Mouse (Mus musculus) MEL (cell line): Measurements from ENCODE around the gene Ran. TPM values are rescaled to one million over a fixed set of nuclear protein-coding genes. Genes with fewer than 3 reads are reported as not detected.
A peak's percentile ranks its signal among the peaks of the same experiment; 100 is the strongest.

Experiments used
- DNase-seq: peaks from one replicate; pipeline ENCODE4 v3.0.0; 2011; ENCODE audit warnings: low read depth, low spot score
- H3K27ac ChIP-seq: 2 replicates; pipeline ENCODE4 v1.5.1; 2012; ENCODE audit warnings: low read depth, mild to moderate bottlenecking, control low read depth, low read length, moderate library complexity; ENCODE audit not compliant: control insufficient read depth
- H3K27me3 ChIP-seq, 2 experiments: fragments of 150-350 bp in 1 of 2; sonication (generic) in 1 of 2; 2 replicates each; pipeline ENCODE4 v1.6.1; 2012; ENCODE audit warnings: low read length in 2 of 2, mild to moderate bottlenecking in 2 of 2, improper control_type of control experiment in 1 of 2, moderate library complexity in 1 of 2; ENCODE audit not compliant: insufficient read depth in 2 of 2, control insufficient read depth in 1 of 2
- H3K36me3 ChIP-seq, 2 experiments: 2 replicates each; pipeline ENCODE4 v1.6.1; 2012 to 2014; ENCODE audit warnings: low read length in 2 of 2, improper control_type of control experiment in 1 of 2, inconsistent platforms in 1 of 2, mild to moderate bottlenecking in 1 of 2; ENCODE audit not compliant: insufficient read depth in 2 of 2, control insufficient read depth in 1 of 2
- H3K4me1 ChIP-seq, 2 experiments: fragments of 150-350 bp in 1 of 2; sonication (generic) in 1 of 2; 2 replicates each; pipeline ENCODE4 v1.6.1; 2012; ENCODE audit warnings: low read length in 2 of 2, improper control_type of control experiment in 1 of 2, mild to moderate bottlenecking in 1 of 2; ENCODE audit not compliant: insufficient read depth in 2 of 2, control insufficient read depth in 1 of 2
- H3K4me3 ChIP-seq, 2 experiments: fragments of 150-350 bp in 1 of 2; sonication (generic) in 1 of 2; 2 replicates each; pipeline ENCODE4 v1.5.1; 2012; ENCODE audit warnings: low read depth in 2 of 2, low read length in 2 of 2, mild to moderate bottlenecking in 2 of 2, moderate library complexity in 2 of 2, control low read depth in 1 of 2, improper control_type of control experiment in 1 of 2; ENCODE audit not compliant: control insufficient read depth in 1 of 2, insufficient read depth in 1 of 2
- H3K79me2 ChIP-seq: 2 replicates; pipeline ENCODE4 v1.6.1; 2012; ENCODE audit warnings: mild to moderate bottlenecking, low read length, moderate library complexity; ENCODE audit not compliant: control insufficient read depth, poor library complexity, insufficient read depth
- H3K9ac ChIP-seq: 2 replicates; pipeline ENCODE4 v1.6.1; 2012; ENCODE audit warnings: low read depth, mild to moderate bottlenecking, control low read depth, low read length, moderate library complexity; ENCODE audit not compliant: control insufficient read depth, poor library complexity, severe bottlenecking
- H3K9me3 ChIP-seq: fragments of 150-350 bp; sonication (generic); replicated peaks from 2 replicates; pipeline ENCODE4 v1.6.1; 2012; ENCODE audit warnings: mild to moderate bottlenecking, low read length, improper control_type of control experiment, moderate library complexity; ENCODE audit not compliant: insufficient read depth
- BHLHE40 ChIP-seq: IDR thresholded peaks from 2 replicates; pipeline ENCODE4 v1.6.1; 2012; ENCODE audit warnings: low read depth, mild to moderate bottlenecking, inconsistent platforms, low read length, improper control_type of control experiment, borderline replicate concordance
- CTCF ChIP-seq, 3 experiments: IDR thresholded peaks in 2 of 3; conservative IDR thresholded peaks in 1 of 3; 2 replicates each; pipeline ENCODE4 v1.5.1; 2011 to 2012; ENCODE audit warnings: low read length in 3 of 3, low read depth in 2 of 3, mild to moderate bottlenecking in 2 of 3, improper control_type of control experiment in 1 of 3, inconsistent platforms in 1 of 3, mixed read lengths in 1 of 3, moderate library complexity in 1 of 3; ENCODE audit not compliant: control insufficient read depth in 1 of 3, insufficient read depth in 1 of 3, poor library complexity in 1 of 3, severe bottlenecking in 1 of 3
- EP300 ChIP-seq, 2 experiments: IDR thresholded peaks; 2 replicates each; pipeline ENCODE4 v1.6.1; 2011; ENCODE audit warnings: improper control_type of control experiment in 2 of 2, low read length in 2 of 2, low read depth in 1 of 2, mild to moderate bottlenecking in 1 of 2
- GABPA ChIP-seq: IDR thresholded peaks from 2 replicates; pipeline ENCODE4 v1.6.1; 2012; ENCODE audit warnings: low read depth, mild to moderate bottlenecking, inconsistent platforms, low read length, improper control_type of control experiment, moderate library complexity
- JUND ChIP-seq: IDR thresholded peaks from 2 replicates; pipeline ENCODE4 v1.6.1; 2011; ENCODE audit warnings: low read depth, mild to moderate bottlenecking, improper control_type of control experiment, low read length
- NRF1 ChIP-seq: IDR thresholded peaks from 2 replicates; pipeline ENCODE4 v1.6.1; 2014; ENCODE audit warnings: low read depth, mild to moderate bottlenecking, inconsistent platforms, low read length, improper control_type of control experiment, moderate library complexity; ENCODE audit not compliant: poor library complexity, insufficient read depth, severe bottlenecking
- POLR2A ChIP-seq, 2 experiments: IDR thresholded peaks; 2 replicates each; pipeline ENCODE4 v1.6.1; 2011 to 2012; ENCODE audit warnings: low read length in 2 of 2, mild to moderate bottlenecking in 2 of 2, control low read depth in 1 of 2, improper control_type of control experiment in 1 of 2, low read depth in 1 of 2, moderate library complexity in 1 of 2; ENCODE audit not compliant: control insufficient read depth in 1 of 2, insufficient read depth in 1 of 2, poor library complexity in 1 of 2
- POLR2AphosphoS2 ChIP-seq: IDR thresholded peaks from 2 replicates; pipeline ENCODE4 v1.6.1; 2011; ENCODE audit warnings: low read length, improper control_type of control experiment
- POLR2AphosphoS5 ChIP-seq: IDR thresholded peaks from 2 replicates; pipeline ENCODE4 v1.6.1; 2012; ENCODE audit warnings: low read depth, borderline replicate concordance, mild to moderate bottlenecking, inconsistent platforms, low read length, moderate library complexity, mixed read lengths
- RAD21 ChIP-seq: IDR thresholded peaks from 2 replicates; pipeline ENCODE4 v1.6.1; 2011; ENCODE audit warnings: mild to moderate bottlenecking, low read depth, low read length, improper control_type of control experiment
- TCF12 ChIP-seq: IDR thresholded peaks from 2 replicates; pipeline ENCODE4 v1.6.1; 2014; ENCODE audit warnings: low read depth, mild to moderate bottlenecking, inconsistent platforms, low read length, improper control_type of control experiment, moderate library complexity
- USF1 ChIP-seq: IDR thresholded peaks from 2 replicates; pipeline ENCODE4 v1.6.1; 2014; ENCODE audit warnings: low read depth, mild to moderate bottlenecking, inconsistent platforms, low read length, improper control_type of control experiment, moderate library complexity
- USF2 ChIP-seq, 2 experiments: IDR thresholded peaks; 2 replicates each; pipeline ENCODE4 v1.6.1; 2011 to 2012; ENCODE audit warnings: improper control_type of control experiment in 2 of 2, low read length in 2 of 2, borderline replicate concordance in 1 of 2, inconsistent platforms in 1 of 2, low read depth in 1 of 2, mild to moderate bottlenecking in 1 of 2; ENCODE audit not compliant: insufficient read depth in 1 of 2
- ZC3H11A ChIP-seq: IDR thresholded peaks from 2 replicates; pipeline ENCODE4 v1.6.1; 2012; ENCODE audit warnings: low read depth, mild to moderate bottlenecking, inconsistent platforms, low read length, improper control_type of control experiment
- ZKSCAN1 ChIP-seq: IDR thresholded peaks from 2 replicates; pipeline ENCODE4 v1.6.1; 2012; ENCODE audit warnings: low read depth, mild to moderate bottlenecking, inconsistent platforms, low read length, improper control_type of control experiment, moderate library complexity
- polyA plus RNA-seq, 2 experiments: library from polyadenylated mRNA; stranded (reverse) in 1 of 2; unstranded in 1 of 2; fragments of >175 nt in 1 of 2; fragments of >200 nt in 1 of 2; gene quantifications; 2 replicates each; pipeline versions ENCODE4 v1.2.1 to v1.2.4; 2012; ENCODE audit warnings: low replicate concordance in 2 of 2, low read depth in 1 of 2; ENCODE audit not compliant: insufficient read length in 2 of 2, insufficient read depth in 1 of 2, missing spikeins in 1 of 2
- total RNA-seq: library from RNA; depleted of rRNA; stranded (reverse); fragments of 300-350 nt; gene quantifications from 2 replicates; pipeline ENCODE4 v1.2.3, GENCODE M21; 2012

Ran gene
- total and polyA plus RNA-seq, 3 experiments = 91.6 to 2,479 (median 950) TPM

GRCm38 (mm10) chr5:129049372-129049771 is 29.5 kb downstream of the Ran start:
- TF ChIP-seq TCF12 (no peak), GABPA (no peak), USF1 (no peak), CTCF (IDR thresholded peaks at IDR 0.05 in 2 of 3, conservative IDR thresholded peaks at IDR 0.05 in 1 of 3; ENCODE audit: control insufficient read depth in 1 of 3, insufficient read depth in 1 of 3, low read depth in 2 of 3, low read length in 3 of 3, poor library complexity in 1 of 3, severe bottlenecking in 1 of 3) (no peak), ZKSCAN1 (no peak), JUND (no peak), POLR2AphosphoS5 (no peak)
- no peak overlapping the region for H3K4me3 ChIP-seq
- H3K27me3 ChIP-seq = no peaks in the 10 kb centered on the region; a peak in 3 of 4 replicates
- H3K79me2 ChIP-seq = no peaks in the 10 kb centered on the region
- H3K9ac ChIP-seq = no peak overlapping the region
- H3K27ac ChIP-seq = no peak overlapping the region
- H3K36me3 ChIP-seq = no peaks in the 10 kb centered on the region
- no peaks in the 10 kb centered on the region for H3K4me1 ChIP-seq
- DNase-seq = no peak
- no peaks in the 10 kb centered on the region for H3K9me3 ChIP-seq

- no peaks in the 10 kb centered on the region for H3K36me3 ChIP-seq
- H3K27me3 ChIP-seq = no peaks in the 10 kb centered on the region; a peak in 2 of 4 replicates
- no peak overlapping the region for H3K27ac ChIP-seq
These were observed 32.0 kb downstream of the Ran start for GRCm38 (mm10) chr5:129051910-129052309.

GRCm38 (mm10) chr5:129052636-129053355 is 32.9 kb downstream of the Ran start:
- Histone ChIP-seq H3K9ac (no peak overlapping the region), H3K9me3 (no peaks in the 10 kb centered on the region), H3K4me3 (no peak overlapping the region), H3K27ac (no peak overlapping the region), H3K36me3 (no peaks in the 10 kb centered on the region), H3K79me2 (no peaks in the 10 kb centered on the region), H3K4me1 (0 out of 4 replicates have a peak, but pooled peaks cover 0 to 3% of the 10 kb centered on the region in 2 experiments), H3K27me3 (no peaks in the 10 kb centered on the region; a peak in 2 of 4 replicates)
- DNase-seq = no peak
- no peak for TF ChIP-seq BHLHE40
- TF ChIP-seq POLR2AphosphoS2 = no peak
- no peak for TF ChIP-seq JUND
- TF ChIP-seq RAD21 = no peak
- no peak for TF ChIP-seq USF2 (IDR thresholded peaks at IDR 0.05; ENCODE audit: borderline replicate concordance in 1 of 2, insufficient read depth in 1 of 2, low read depth in 1 of 2, low read length in 2 of 2)
- TF ChIP-seq EP300 (IDR thresholded peaks at IDR 0.05; ENCODE audit: low read depth in 1 of 2, low read length in 2 of 2) = no peak
- no peak for TF ChIP-seq ZC3H11A
- TF ChIP-seq USF1 = no peak
- no peak for TF ChIP-seq NRF1
- TF ChIP-seq POLR2A (IDR thresholded peaks at IDR 0.05; ENCODE audit: control insufficient read depth in 1 of 2, insufficient read depth in 1 of 2, low read depth in 1 of 2, low read length in 2 of 2, poor library complexity in 1 of 2) = no peak

More at GRCm38 (mm10) chr5:129051910-129052309, 32.0 kb downstream of the Ran start:
- no peak for DNase-seq
- Histone ChIP-seq H3K4me1 (0 out of 4 replicates have a peak, but pooled peaks cover 0 to 3% of the 10 kb centered on the region in 2 experiments), H3K9me3 (no peaks in the 10 kb centered on the region), H3K79me2 (no peaks in the 10 kb centered on the region), H3K9ac (no peak overlapping the region), H3K4me3 (no peak overlapping the region)
- no peak for TF ChIP-seq TCF12
- TF ChIP-seq RAD21 = peak; percentile 25
- peak in 2 of 3 experiments; percentile 16 to 29; a peak in 2 of 6 replicates for TF ChIP-seq CTCF (IDR thresholded peaks at IDR 0.05 in 2 of 3, conservative IDR thresholded peaks at IDR 0.05 in 1 of 3; ENCODE audit: control insufficient read depth in 1 of 3, insufficient read depth in 1 of 3, low read depth in 2 of 3, low read length in 3 of 3, poor library complexity in 1 of 3, severe bottlenecking in 1 of 3)
